Mouse (Mus musculus) heart, adult 2 months (tissue): Measurements from ENCODE around the gene Dscam.

Experiments used
- CTCF ChIP-seq: fragments of 200-600 bp; IDR thresholded peaks from 2 replicates; pipeline ENCODE4 v1.8.1; 2022; ENCODE audit warnings: antibody characterized with exemption, mild to moderate bottlenecking, moderate library complexity
- POLR2A ChIP-seq: fragments of 200-500 bp; IDR thresholded peaks from 2 replicates; pipeline ENCODE4 v1.6.1; 2011; ENCODE audit warnings: mild to moderate bottlenecking, low read depth, low read length, control low read depth; ENCODE audit not compliant: insufficient read depth

DNA sequence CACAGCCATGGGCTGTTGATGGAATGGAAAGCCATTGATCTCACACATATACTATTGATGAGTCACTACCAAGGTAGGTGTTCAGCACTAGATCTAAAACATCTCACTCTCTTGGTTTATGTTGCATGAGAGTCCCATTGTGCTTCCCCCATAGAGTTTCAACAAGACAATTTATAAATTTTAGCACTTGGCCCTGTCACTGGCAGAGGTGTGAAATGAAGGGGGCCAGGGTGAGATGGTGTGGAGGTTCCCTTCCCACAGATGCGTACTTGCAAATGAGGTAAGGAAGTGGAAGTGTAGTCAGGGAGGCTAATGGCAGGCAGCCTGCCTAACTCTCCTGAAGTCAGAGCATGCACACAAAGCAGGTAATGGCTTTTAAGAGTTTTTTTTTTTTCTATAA is 262.7 kb downstream of the Dscam start:
- no peak for TF ChIP-seq POLR2A
- TF ChIP-seq CTCF, result no peak
